Mouse (Mus musculus) monocyte, adult 2 months (primary cell): Measurements from ENCODE around the gene Igfbp2.

Source experiments
- DNase-seq, 2 experiments: peaks; one replicate each; pipeline ENCODE4 v3.0.0; 2022; ENCODE audit warnings: low spot score in 2 of 2, low read depth in 1 of 2

Igfbp2 gene

DNA sequence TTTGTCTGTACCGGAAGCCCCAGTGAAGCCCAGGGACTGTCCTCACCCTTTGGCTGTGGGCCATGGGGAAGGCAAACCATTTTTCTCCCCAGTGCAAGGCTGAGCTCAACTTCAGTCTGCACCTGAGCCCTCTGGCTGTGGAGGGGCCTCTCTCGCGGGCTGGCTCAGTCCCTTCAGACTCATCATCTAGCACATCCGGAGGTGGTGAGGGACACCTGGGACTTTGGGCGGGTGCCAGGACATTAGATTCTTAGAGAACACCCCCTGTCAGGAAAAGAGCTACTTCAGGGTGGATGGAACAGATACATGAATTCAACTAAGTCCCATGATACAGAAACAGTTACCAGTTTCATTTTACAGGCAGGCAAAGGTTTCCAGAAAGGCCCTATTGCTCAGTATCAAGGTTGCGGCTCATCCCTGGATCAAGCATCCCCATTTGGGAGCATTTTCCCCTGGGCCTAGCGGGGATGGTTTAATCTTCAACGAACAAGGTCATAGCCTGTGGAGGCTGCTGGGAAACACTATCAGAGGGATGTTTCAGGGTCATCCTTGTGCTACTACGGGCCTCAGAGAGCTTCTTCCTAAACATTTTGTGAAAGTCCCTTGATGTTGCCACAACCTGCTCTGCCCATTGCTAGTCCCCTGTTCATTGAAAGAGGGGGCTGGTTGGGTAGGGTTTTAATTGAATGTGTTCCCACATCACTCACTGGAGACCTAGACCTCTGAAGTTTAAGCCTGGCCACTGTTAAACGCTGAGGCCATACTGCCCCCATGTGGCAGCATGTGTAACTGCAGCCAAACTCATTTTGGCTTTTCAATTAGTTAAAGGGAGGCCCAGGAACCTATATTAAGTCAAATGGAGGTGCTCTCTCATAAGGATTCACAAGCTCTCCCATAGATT lies 30.3 kb downstream of the Igfbp2 start:
- DNase-seq = no peak

DNA sequence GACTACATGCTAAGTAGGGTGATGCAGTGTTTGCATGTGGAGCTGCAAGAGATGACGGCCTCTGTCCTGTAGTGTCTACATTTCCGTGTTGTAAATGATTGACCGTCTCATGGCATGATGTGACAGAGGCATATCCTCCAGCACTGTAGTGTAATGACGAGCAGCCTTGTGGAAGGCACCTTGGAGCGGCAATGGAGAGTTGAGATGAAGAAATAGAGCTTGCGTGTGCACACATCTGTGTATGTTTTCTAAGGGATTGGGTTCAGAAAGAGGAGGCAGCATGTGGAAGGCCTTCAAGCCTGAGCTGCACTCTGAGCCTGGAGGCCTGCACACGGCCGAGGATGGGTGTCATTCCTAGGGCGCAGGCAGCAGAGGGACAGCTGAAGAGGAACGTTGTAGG lies 31.4 kb downstream of the Igfbp2 start:
- DNase-seq = no peak

DNA sequence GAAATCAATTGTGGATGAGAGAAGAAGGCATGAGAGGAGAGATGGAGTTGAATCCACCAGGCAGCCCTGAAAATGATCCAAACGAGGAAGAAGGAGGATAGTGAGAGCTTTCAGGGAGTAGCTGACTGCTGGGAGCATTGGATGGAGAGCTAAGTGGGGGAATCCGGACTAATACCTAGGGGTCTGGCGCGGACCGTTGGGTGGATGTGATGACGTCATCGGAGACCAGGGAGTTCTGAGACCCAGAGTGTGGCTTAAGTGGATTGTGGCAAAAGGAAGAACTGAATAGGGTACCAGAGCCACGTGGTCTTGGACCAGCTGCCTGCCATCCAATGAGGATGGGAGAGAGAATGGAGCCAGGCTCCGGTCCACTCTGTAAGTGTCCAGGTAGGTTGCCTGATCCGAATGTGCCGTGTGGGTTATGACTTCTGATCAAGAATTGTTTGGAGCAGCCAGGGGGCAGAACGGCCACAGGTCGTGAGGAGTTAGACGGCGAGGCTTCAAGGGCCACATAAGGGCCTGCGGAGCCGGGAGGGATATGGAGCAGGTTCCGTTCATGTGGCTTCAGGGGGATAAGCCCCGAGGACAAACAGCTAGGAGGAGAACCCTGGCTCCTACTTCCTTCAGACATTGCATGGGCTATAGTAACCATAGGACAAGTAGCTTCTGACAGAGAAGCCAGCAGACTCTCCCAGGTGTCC lies 32.1 kb downstream of the Igfbp2 start:
- DNase-seq = no peak

DNA sequence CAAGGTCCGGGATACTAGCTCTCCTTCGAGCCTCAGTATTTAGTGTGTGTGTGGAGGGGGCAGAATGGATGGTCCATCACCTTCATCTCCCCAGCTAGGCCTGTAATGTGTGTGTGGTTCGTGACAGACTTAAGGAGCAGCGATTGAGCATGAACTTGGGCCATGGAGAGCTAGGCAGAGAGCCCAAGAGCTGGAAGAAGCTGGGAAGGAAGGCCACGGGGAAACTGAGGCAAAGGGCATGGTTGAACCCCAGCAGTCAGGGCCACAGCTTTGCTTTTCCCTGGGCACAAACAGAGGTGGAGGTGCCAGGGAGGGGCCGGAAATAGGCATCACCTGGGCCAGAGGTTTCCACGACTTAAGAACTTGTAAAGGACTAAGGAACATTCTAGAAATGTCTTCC lies 32.8 kb downstream of the Igfbp2 start:
- no peak for DNase-seq

DNA sequence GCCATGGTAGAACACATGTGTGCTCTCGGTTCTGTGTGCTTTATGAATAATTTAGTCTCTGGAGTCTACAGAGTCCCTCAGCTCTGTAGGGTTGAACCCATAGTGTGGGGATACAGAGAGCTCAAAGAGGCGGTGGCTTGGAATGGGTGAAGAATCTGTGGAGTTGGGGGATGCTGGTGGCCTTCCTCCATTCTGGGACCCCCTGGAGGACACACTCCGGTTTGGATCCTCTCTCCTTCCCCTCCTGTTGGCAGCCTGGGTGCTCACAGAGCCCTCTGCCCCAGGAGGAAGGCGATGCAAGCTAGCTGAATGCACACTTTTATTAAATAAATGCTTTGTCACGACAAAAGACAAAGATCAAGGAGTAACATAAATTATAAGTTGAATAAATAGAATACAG lies 33.3 kb downstream of the Igfbp2 start:
- no peak for DNase-seq

DNA sequence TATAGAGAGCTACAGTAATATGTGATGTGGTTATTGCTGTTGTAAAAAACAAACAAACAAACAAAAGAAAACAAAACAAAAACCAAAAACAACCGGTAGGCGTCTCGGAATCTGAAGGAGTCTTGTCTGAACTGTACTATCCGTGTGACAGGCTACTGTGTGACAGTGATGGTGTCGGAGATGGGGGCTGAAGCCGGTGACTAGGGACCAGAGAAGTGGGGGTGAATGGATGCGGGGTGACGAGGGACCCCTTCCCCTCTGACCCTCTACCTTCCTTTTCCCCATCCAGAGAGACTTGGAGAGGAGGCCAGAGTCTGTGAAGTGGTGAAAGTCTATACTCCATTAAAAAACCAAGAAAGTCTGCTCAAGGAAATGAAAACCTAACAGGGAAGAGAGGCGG lies 34.0 kb downstream of the Igfbp2 start:
- DNase-seq = no peak

DNA sequence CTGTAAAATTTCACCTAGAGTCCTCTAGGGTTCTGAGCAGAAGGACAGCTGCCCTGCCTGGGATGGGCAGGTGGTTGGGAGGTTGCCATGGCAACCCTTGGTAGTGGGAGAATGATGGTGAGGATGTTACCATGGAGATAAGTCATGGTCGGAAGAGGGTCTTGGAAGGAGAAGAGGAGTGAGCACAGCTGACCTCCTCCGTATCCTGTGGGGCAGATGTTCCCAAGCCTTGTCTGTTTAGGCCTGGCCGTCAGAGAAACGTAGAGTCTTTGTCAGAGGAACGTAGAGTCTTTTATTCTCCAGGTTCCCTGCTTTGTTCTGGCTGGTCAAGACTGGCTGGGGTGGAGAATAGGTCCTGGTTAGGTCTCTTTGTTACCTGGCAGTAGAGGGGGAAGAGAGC lies 34.6 kb downstream of the Igfbp2 start:
- no peak for DNase-seq

DNA sequence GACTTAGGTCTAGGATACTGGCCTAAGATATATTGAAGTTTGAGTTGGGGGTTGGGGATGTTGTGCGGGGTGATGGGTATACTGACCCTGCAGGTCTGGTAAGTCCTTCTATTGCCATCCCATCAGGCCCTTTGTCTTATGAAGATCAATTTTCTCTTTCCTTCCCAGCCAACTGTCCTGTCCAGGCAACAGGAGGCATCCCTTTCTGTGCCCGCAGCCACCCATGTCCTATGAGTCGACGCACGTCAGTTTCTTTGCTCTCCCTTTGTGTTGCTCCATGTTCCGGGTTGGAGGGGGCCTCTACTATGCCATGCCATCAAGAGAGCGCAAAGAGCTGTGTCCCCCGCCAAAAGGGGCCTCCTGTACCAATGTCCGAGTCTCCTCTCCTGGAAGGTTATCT lies 35.7 kb downstream of the Igfbp2 start:
- no peak for DNase-seq

DNA sequence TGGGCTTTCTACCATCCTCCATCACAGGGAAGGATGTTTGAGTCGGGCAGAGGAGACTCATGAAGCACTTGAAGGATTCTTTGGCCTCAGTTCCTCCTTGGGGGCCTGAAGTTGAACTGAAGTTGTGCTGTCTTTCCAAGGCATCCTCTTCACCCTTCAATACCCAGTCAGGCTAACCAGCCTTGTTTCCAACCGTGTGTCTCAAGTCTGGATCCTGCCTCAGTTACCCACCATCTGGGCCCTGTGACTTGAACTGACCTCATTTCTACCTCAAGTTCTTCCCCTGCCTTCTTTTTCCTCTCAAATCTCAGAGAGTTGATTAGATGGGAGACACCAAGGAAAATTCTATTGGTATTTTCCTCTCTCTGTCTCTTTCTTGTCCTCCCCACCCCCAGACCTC lies 36.2 kb downstream of the Igfbp2 start:
- DNase-seq = no peak

DNA sequence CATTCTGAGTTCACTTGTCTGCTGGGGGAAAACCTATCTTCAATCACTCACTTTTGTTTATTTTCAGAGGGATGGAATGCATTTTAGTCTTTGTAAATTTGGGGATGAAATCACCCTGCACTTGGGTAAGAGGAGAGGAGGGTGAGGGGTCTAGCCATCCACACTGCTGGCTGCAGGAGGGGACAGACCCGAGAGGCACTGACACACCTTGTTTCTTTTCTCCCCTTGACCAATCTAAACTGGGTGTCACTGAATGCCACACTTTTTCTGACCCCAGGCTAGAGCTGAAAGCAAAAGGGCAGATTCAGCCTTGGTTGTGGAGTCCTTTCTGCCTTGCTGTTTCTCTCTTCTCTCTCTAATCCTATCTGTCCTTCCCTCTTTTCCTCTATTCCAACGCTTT lies 37.4 kb downstream of the Igfbp2 start:
- no peak for DNase-seq

DNA sequence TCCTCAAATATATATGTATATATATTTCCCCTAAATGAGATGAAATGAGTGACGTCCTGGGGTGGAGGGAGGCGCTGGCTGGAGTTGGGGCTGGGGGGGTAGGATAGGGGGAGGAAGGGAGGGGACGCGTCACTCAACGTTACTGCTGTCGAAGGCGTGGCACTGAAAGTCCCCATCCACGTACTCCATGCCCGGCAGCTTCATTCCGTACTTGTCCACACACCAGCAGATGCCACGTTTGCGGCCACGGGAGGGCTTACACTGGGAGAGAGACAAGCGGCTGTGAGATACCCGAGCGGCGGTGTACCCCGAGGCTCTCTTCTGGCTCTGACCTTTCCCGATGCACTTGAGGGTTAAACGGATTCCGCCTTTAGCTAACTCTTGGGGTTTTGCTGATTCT lies 37.9 kb downstream of the Igfbp2 start:
- DNase-seq = no peak

DNA sequence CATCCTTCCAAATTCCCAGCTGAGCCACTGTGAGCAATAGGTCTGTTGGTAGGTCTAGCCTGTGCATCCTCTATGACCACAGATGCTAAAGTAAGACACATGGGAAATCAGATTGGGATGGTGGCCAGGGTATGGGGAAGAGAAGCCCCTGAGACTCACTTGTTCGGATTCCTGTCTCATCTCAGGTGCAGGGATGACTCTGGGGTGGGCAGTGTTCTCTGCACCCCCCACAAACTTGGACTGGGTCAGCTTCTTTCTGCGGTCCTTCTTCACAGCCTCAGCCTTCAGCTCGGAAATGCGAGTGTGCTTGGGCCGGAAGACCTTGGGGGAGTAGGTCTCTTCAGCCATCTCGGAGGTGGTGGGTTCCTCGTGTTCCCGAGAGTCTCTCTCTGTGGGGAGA lies 39.4 kb downstream of the Igfbp2 start:
- DNase-seq = no peak

DNA sequence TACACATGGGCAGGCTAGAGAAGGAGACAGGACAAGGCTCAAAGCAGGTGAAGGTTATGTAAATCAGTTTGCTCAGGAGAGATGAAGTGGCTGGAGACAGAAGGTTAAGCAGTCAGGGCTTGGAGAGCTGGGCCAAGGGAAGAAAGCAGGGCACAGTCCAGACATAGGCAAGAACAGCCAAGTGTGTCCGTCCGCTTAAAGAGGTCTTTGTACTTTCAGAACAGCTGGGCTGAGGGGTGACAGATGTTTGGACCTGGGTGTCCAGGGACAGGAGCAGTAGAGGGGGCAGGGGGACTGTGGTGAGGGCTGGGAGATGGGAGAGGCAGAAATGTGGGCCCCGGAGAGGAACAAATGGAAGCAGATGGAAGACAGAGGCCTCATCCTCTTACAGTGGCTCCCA lies 40.0 kb downstream of the Igfbp2 start:
- no peak for DNase-seq

DNA sequence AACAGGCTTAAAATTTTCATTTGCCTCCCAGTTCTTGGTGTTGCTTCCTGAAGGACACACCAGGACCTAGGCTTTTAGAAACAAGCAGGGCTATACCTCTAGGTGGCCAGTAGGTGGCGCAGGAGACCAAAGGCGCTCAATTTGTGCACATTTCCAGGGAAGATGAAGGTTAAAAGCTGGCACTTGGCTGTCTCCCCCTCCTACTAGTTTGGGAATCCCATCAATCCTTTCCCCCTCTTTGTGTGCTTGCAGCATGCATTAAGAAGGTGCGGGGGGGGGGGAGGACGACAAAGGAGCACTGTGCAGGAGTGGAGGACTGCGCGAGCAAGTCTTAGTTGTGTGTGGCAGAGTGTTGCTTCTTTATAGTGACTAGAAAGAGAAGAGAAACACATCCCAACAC lies 41.6 kb downstream of the Igfbp2 start:
- no peak for DNase-seq

DNA sequence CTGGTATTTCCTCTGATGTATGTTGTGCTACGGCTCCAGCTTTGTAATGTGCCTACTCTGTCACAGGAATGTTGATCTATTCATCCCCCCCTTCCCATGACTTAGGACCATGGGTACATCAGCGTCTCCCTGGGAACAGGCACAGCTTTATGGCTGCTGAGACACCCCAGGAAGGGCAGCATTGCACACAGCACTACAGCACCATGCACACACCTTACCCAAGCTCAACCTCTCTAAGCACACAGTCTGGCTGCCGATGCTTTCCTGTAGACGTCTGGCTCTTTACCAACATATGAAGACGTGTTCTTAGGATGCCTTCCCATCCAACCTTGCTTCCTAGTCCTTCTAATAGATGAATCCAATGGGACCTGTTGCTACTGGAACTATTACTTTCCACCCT lies 42.1 kb downstream of the Igfbp2 start:
- DNase-seq = no peak

DNA sequence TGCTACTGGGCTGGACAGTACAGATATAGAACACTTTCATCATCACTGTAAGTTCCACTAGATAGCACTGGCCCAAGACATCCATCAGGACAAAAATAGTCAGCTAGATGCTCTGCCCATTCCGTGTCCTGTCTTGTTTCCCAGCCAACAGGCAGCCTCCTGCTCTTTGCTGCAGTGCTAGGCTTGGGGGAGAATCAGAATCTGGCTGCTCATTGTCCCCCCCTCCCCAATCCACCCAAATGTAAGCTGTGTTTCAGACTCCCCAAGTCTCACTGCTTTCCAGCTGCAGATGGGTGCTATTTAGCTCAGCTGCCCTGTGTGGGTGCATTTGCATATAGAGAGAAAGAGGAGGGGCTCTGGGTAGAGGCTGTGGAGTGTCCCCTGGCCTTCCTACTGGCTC lies 43.0 kb downstream of the Igfbp2 start:
- no peak for DNase-seq

DNA sequence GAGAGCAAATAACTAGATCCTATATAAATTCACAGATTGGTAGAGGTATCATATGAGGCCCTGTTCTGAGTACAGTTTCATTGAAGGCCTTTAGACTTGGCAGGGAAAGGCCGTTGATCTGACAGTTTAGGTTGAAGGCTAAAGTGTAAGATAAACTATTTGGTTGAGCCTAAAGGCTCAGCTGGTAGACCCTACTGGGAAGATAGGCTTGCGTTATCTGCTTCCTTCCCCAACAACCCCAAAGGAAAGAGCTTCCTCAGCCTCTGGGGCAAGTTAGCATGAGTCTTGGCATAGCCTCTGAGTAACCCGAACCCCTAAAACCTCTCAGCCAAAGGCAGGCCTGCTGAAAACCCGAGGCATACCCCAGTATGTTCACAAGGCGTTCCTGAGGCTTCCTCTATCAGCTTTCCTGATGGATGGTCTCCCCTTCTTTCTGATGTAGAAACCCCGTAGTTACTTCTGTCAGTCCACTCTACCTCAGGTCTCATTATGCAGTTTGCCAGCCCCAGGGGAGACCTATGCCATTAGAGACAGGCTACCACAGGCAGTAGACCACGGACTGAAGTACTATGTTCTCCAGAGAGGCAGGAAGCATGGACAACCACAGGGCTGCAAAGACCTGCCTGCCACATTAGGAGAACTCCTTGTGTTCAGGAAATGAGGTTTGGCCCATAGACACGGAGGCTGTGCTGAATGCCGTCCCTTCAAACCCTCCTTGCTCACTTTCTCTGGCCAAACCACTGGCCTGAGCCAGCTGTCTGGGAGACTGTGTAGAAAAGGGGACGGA lies 44.3 kb downstream of the Igfbp2 start:
- no peak for DNase-seq

DNA sequence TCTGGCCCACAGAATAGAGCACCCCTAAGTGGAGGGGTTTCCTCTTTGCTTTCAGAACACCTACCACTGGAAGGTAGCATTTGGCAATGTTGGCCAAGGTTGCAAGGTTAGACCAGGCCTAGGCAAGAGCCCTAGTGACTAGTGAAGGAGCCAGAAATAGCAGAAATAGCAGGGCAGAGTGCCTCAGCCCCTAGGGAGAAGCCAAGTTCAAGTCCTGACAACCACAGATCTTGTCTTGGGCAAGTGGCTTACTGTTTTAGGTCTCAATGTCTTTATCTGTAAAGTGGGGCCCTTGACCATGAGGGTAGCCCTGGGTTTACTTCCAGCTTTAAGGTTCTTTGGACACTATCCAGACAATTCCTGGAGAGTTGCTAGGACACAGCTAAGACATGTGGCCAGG lies 45.0 kb downstream of the Igfbp2 start:
- no peak for DNase-seq

DNA sequence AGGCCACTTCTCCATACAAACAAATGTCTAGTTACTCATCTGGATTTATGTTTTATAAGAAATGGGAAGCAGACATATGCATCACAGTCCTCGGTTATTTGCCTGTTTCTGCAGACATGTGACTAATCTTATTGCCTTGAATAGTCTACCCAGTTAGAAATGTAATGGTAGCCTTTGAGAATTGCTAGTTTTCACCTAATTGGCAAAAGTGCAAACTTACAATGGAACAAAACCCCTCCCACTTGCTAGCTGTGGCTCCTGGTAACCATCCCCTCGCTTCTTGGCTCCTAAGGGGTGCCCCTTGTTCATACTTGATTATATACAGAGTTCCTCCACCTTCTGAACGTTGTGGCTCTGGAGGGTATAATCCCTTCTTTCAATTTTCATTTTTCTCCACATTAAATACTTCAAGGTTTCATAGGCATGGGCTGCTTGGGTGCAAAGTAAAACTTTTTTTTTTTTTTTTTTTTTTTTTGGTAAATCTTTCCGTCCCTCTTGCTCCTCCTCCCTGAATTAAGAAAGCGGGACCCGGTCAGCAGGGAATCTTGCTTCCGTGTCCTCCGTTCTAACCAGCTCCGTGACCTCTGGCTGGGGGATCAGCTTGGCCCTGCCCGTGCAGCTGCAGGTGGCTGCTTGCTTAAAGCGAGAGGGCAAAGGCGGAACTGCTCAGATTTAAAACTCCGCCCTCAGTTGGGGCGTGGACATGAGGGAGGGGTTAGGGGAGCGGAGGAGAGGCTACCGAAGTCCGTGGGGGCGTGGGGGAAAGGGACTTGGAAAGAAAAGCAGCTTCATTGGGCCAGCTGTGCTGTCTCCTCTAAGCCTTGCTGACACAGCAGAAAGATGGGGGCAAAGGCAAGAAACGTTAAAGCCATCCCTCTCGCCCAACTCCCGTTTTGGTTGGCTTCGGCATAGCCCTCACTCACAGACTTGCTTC lies 45.6 kb downstream of the Igfbp2 start:
- no peak for DNase-seq

DNA sequence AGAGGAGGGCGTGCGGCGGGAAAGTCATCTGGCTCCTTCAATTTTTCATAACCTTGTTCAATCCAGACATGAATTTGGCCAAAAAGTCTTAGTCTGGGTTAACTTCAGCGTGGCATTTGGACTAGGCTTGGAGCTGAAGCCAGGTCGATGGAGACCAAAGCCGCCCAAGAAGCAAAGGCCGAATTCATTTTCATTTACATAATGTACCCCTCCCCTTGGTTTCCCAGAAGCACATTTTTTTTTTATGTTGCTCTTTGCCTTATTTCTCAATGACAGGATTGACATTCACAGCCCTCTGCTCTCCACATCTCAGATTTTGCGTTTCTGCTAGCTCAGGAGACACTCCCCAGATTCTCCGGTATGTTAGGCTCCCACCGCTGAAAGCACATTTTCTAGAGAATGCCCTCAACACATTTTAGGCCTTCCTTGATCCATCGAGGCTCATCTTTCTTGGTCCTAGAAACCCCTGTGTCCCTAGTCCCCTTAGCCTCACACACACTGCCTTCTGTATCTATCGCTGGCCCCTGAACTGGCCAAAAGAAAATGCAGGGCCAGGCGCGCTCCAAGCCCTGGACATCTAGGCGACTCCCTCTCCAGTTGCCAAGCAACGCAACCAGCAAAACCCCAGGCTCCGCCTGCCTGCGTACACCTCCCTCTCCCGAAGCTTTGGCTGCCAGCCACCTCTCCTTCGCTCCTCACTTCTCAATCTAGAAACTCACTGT lies 46.5 kb downstream of the Igfbp2 start:
- DNase-seq = no peak
